Mouse (Mus musculus): ENCODE data around the gene Pax2.

- TF ChIP-seq POLR2A (IDR thresholded peaks at IDR 0.05; ENCODE audit: low read depth, low read length): no peak
- TF ChIP-seq CTCF (conservative IDR thresholded peaks at IDR 0.05; ENCODE audit: insufficient read depth, insufficient read length, low read depth, low read length): no peak
Measured at GRCm38 (mm10) chr19:44884331-44884730, 128.5 kb downstream of the Pax2 start.

Measured in kidney, adult 2 months (tissue).